Mouse (Mus musculus) brain, embryonic 14.5 days (tissue): ENCODE measurements around the gene Zfp988.
"Not testable (repeated sequence)": the region's sequence is repeated elsewhere in the genome, so short reads cannot be mapped to it uniquely, and the experiment has no call there.

ENCODE experiments used
- CTCF ChIP-seq: fragments of 200-500 bp; IDR thresholded peaks from 2 replicates; pipeline ENCODE4 v1.5.1; 2012; ENCODE audit warnings: inconsistent platforms, mild to moderate bottlenecking, moderate library complexity, borderline replicate concordance; ENCODE audit not compliant: insufficient read depth, insufficient read length; ENCODE audit errors: extremely low read depth
- POLR2A ChIP-seq: fragments of 200-500 bp; IDR thresholded peaks from 2 replicates; pipeline ENCODE4 v1.6.1; 2012; ENCODE audit warnings: mild to moderate bottlenecking, inconsistent platforms, borderline replicate concordance; ENCODE audit not compliant: poor library complexity, insufficient read depth, insufficient read length, severe bottlenecking; ENCODE audit errors: extremely low read depth

- TF ChIP-seq CTCF, POLR2A: not testable (repeated sequence)
Measured at GRCm38 (mm10) chr4:147361872-147362271, 56.4 kb downstream of the Zfp988 start.
